Mouse (Mus musculus): ENCODE measurements around the gene Fnbp1l. TPM values are rescaled to one million over a fixed set of nuclear protein-coding genes. Genes with fewer than 3 reads are reported as not detected.

The Fnbp1l gene
- polyA plus RNA-seq, 2 experiments, result 2.4 to 4.8 TPM

DNA sequence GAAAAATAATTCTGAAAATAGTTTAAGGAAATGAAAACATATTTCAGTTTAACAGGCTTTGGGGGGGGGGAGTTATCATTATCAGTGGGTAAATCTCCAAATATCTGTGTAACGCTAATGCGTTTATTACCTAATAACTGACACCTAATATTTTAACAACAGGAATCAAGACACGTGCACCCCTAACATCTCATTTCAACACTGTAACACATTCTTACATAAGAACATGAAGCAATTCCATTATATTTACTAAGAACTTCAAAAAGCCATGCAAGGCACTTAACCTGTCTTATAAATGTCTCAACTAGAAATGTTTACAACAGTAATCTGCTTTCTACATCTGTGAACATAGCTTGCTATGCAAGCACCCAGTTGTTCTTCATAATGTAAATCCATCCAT is 68.3 kb downstream of the Fnbp1l start:
- ATAC-seq (ENCODE audit: insufficient read depth), result no peak
- Histone ChIP-seq H3K9me3 (ENCODE audit: control insufficient read depth, low read length) (no peaks in the 10 kb centered on the region), H3K4me2 (ENCODE audit: low read depth) (no peak overlapping the region), H3K9ac (replicated peaks) (no peak overlapping the region), H3K4me3 (ENCODE audit: insufficient read depth in 1 of 2, low read depth in 2 of 2, low read length in 2 of 2) (no peak overlapping the region), H3K4me1 (replicated peaks; ENCODE audit: control insufficient read depth in 2 of 2, insufficient read depth in 2 of 2, low read length in 1 of 2) (peaks cover 4% of the 10 kb centered on the region in 2 experiments; a peak in 2 of 4 replicates), H3K27me3 (ENCODE audit: control insufficient read depth, insufficient read depth, low read length) (no peaks in the 10 kb centered on the region), H3K36me3 (replicated peaks; ENCODE audit: control insufficient read depth, insufficient read depth, low read depth) (no peaks in the 10 kb centered on the region), H3K27ac (no peak overlapping the region)
- 78% methylated on average over 3 of the region's 3 CpGs for WGBS (ENCODE audit: insufficient replicate concordance)
- TF ChIP-seq CTCF (IDR thresholded peaks at IDR 0.05; ENCODE audit: low read depth) (no peak), EP300 (IDR thresholded peaks at IDR 0.05; ENCODE audit: low read depth) (no peak)
- no peak for DNase-seq (ENCODE audit: low read depth in 3 of 3, low spot score in 3 of 3)

DNA sequence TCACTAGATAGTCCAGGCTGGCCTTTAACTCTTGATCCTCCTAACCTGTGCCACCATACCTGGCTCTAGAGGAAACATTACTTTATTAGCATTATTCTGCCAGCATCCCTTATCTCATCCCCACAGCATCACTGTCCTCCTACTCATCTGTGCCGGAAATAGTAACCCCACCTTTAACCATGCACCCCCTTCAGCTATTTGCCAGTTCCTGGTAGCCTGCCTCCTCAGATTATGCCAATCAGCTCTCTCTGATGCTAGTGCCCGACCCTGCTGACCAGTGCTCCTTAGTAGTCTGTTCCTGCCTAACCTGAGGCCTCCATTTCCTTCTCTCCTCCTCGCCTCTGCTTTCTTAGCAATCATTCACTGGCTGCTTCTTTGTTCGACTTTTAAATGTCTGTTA is 72.0 kb downstream of the Fnbp1l start:
- DNase-seq (ENCODE audit: low read depth in 3 of 3, low spot score in 3 of 3) (peak in 1 of 3 experiments; percentile 4), ATAC-seq (ENCODE audit: insufficient read depth) (peak; percentile 65)
- Histone ChIP-seq H3K4me3 (ENCODE audit: insufficient read depth in 1 of 2, low read depth in 2 of 2, low read length in 2 of 2) (no peak overlapping the region), H3K9me3 (ENCODE audit: control insufficient read depth, low read length) (no peaks in the 10 kb centered on the region), H3K27ac (no peak overlapping the region), H3K36me3 (replicated peaks; ENCODE audit: control insufficient read depth, insufficient read depth, low read depth) (no peaks in the 10 kb centered on the region), H3K4me1 (replicated peaks; ENCODE audit: control insufficient read depth in 2 of 2, insufficient read depth in 2 of 2, low read length in 1 of 2) (peaks cover 4% of the 10 kb centered on the region in 2 experiments; a peak in 2 of 4 replicates), H3K9ac (replicated peaks) (no peak overlapping the region), H3K4me2 (ENCODE audit: low read depth) (no peak overlapping the region), H3K27me3 (ENCODE audit: control insufficient read depth, insufficient read depth, low read length) (no peaks in the 10 kb centered on the region)
- WGBS (ENCODE audit: insufficient replicate concordance), result 22% methylated on average over 4 of the region's 4 CpGs
- no peak for TF ChIP-seq CTCF (IDR thresholded peaks at IDR 0.05; ENCODE audit: low read depth)
- 0 out of 2 replicates have a peak, but pooled peaks have one; percentile 7 for TF ChIP-seq EP300 (IDR thresholded peaks at IDR 0.05; ENCODE audit: low read depth)

DNA sequence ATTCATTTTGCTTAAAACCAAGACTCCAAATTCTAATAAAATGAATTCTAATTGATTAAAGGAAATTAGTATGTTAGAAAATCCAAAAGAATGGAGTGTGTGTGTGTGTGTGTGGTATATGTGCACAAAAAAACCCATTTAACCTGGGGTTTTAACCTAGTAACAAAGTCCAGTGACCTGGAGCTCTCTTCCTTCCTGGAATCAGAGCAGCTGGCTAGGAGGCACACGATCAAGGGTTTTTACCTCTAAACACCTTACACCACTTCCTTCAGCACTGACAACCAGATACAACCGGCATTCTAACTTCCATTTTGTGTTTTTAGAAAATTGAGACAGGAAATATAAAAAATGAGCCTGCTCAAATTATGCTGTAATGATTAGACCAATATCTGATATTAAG is 74.2 kb downstream of the Fnbp1l start:
- DNase-seq (ENCODE audit: low read depth in 3 of 3, low spot score in 3 of 3), result no peak
- H3K4me1 ChIP-seq (replicated peaks; ENCODE audit: control insufficient read depth in 2 of 2, insufficient read depth in 2 of 2, low read length in 1 of 2), result peaks cover 4% of the 10 kb centered on the region in 2 experiments; a peak in 2 of 4 replicates
- no peaks in the 10 kb centered on the region for H3K27me3 ChIP-seq (ENCODE audit: control insufficient read depth, insufficient read depth, low read length)
- H3K9me3 ChIP-seq (ENCODE audit: control insufficient read depth, low read length), result no peaks in the 10 kb centered on the region
- H3K4me2 ChIP-seq (ENCODE audit: low read depth), result no peak overlapping the region
- no peaks in the 10 kb centered on the region for H3K36me3 ChIP-seq (replicated peaks; ENCODE audit: control insufficient read depth, insufficient read depth, low read depth)
- 42% methylated on average over 2 of the region's 2 CpGs for WGBS (ENCODE audit: insufficient replicate concordance)
- no peak for ATAC-seq (ENCODE audit: insufficient read depth)
- H3K4me3 ChIP-seq (ENCODE audit: insufficient read depth in 1 of 2, low read depth in 2 of 2, low read length in 2 of 2), result no peak overlapping the region
- TF ChIP-seq CTCF (IDR thresholded peaks at IDR 0.05; ENCODE audit: low read depth) (no peak), EP300 (IDR thresholded peaks at IDR 0.05; ENCODE audit: low read depth) (no peak)
- no peak overlapping the region for H3K9ac ChIP-seq (replicated peaks)
- H3K27ac ChIP-seq, result no peak overlapping the region

DNA sequence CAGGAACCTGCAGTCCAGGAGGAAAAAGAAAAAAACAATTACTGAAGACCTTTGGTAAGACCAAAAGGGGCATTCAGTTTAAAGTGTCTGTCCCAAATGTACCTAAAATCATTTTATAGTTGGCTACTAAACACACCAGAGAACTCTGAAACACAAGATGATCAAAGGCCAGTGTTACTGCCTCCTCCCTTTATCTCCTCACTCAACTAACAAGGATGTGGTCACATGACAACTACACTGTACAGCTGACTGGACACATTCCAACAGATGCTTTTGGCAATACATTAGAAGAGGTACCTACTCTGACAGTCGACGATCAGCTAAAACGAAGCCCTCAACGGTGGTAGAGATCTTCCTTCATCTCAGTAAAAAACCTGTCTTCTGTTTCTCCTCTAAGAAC is 78.6 kb downstream of the Fnbp1l start:
- 67% methylated on average over 4 of the region's 4 CpGs for WGBS (ENCODE audit: insufficient replicate concordance)
- Histone ChIP-seq H3K4me2 (ENCODE audit: low read depth) (no peak overlapping the region), H3K27ac (no peak overlapping the region), H3K9ac (replicated peaks) (no peak overlapping the region), H3K27me3 (ENCODE audit: control insufficient read depth, insufficient read depth, low read length) (no peaks in the 10 kb centered on the region), H3K4me1 (replicated peaks; ENCODE audit: control insufficient read depth in 2 of 2, insufficient read depth in 2 of 2, low read length in 1 of 2) (no peaks in the 10 kb centered on the region), H3K9me3 (ENCODE audit: control insufficient read depth, low read length) (no peaks in the 10 kb centered on the region), H3K36me3 (replicated peaks; ENCODE audit: control insufficient read depth, insufficient read depth, low read depth) (no peaks in the 10 kb centered on the region), H3K4me3 (ENCODE audit: insufficient read depth in 1 of 2, low read depth in 2 of 2, low read length in 2 of 2) (no peak overlapping the region)
- ATAC-seq (ENCODE audit: insufficient read depth) (no peak), DNase-seq (ENCODE audit: low read depth in 3 of 3, low spot score in 3 of 3) (no peak)
- TF ChIP-seq CTCF (IDR thresholded peaks at IDR 0.05; ENCODE audit: low read depth) (no peak), EP300 (IDR thresholded peaks at IDR 0.05; ENCODE audit: low read depth) (no peak)

DNA sequence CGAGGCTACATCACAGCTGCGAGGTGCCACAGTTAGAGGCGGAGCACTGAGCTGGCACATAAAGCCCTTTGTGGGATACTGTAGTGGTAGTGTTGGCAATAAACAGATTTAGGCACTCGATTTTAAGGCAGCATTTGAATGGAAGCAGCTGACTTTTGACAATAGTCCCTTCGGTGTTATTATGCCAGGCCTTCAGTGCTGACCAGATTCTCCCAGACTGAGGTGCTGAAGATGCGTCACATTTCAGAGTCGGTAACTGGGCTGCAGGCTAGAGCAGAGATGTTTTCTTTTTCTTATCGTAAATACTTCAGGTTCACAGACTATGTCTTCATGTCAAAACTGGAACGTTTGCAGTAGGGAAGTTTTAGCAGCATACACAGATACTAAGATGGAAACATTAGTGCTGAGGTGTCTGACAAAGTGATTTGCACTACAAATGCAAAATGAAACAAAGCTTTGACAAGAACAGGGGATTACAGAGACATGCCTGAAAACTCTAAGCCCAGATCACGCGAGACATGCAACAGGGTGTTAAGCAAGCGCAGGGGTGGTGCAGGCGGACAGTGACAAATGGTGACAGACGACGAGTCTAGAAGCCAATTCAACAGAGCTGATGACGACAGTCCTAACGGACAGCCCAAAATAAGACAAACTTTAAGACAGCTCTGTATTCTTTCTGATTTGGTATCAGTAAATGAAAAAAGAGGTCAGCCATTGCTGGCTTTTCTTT is 79.4 kb downstream of the Fnbp1l start:
- Histone ChIP-seq H3K27ac (no peak overlapping the region), H3K27me3 (ENCODE audit: control insufficient read depth, insufficient read depth, low read length) (no peaks in the 10 kb centered on the region), H3K4me3 (ENCODE audit: insufficient read depth in 1 of 2, low read depth in 2 of 2, low read length in 2 of 2) (no peak overlapping the region), H3K4me1 (replicated peaks; ENCODE audit: control insufficient read depth in 2 of 2, insufficient read depth in 2 of 2, low read length in 1 of 2) (no peaks in the 10 kb centered on the region), H3K9me3 (ENCODE audit: control insufficient read depth, low read length) (no peaks in the 10 kb centered on the region), H3K4me2 (ENCODE audit: low read depth) (no peak overlapping the region), H3K9ac (replicated peaks) (no peak overlapping the region), H3K36me3 (replicated peaks; ENCODE audit: control insufficient read depth, insufficient read depth, low read depth) (no peaks in the 10 kb centered on the region)
- 73% methylated on average over 17 of the region's 17 CpGs for WGBS (ENCODE audit: insufficient replicate concordance)
- ATAC-seq (ENCODE audit: insufficient read depth) (no peak), DNase-seq (ENCODE audit: low read depth in 3 of 3, low spot score in 3 of 3) (no peak)
- no peak for TF ChIP-seq EP300 (IDR thresholded peaks at IDR 0.05; ENCODE audit: low read depth)
- TF ChIP-seq CTCF (IDR thresholded peaks at IDR 0.05; ENCODE audit: low read depth), result no peak
